Mouse (Mus musculus) neural tube, embryonic 11.5 days (tissue): Measurements from ENCODE around the gene Abtb2. TPM values are rescaled to one million over a fixed set of nuclear protein-coding genes. Genes with fewer than 3 reads are reported as not detected.

ENCODE experiments used
- ATAC-seq: fragments of 200-750 bp; cut with Nextera tagmentation; 2 replicates; pipeline ENCODE4 v1.8.0; 2017; ENCODE audit warnings: moderate number of reproducible peaks, mild to moderate bottlenecking, moderate TSS enrichment, moderate library complexity; ENCODE audit not compliant: insufficient read depth, low FRiP score, low TSS enrichment
- DNase-seq: peaks from one replicate; pipeline ENCODE4 v3.0.0-alpha.2; 2015; ENCODE audit warnings: low spot score
- H3K27ac ChIP-seq: fragments of 300-500 bp; sonication (generic); 2 replicates; pipeline ENCODE4 v1.5.1; 2014; ENCODE audit warnings: low read depth, mild to moderate bottlenecking, low read length
- H3K27me3 ChIP-seq: fragments of 300-500 bp; sonication (generic); 2 replicates; pipeline ENCODE4 v1.6.1; 2014; ENCODE audit warnings: mild to moderate bottlenecking, low read length, mixed read lengths; ENCODE audit not compliant: control insufficient read depth, insufficient read depth
- H3K36me3 ChIP-seq: fragments of 300-500 bp; sonication (generic); 2 replicates; pipeline ENCODE4 v1.6.1; 2014; ENCODE audit warnings: mild to moderate bottlenecking, low read length, moderate library complexity, mixed read lengths; ENCODE audit not compliant: control insufficient read depth, insufficient read depth
- H3K4me1 ChIP-seq: fragments of 300-500 bp; sonication (generic); 2 replicates; pipeline ENCODE4 v1.6.1; 2014; ENCODE audit warnings: low read length, mixed read lengths; ENCODE audit not compliant: control insufficient read depth, insufficient read depth
- H3K4me2 ChIP-seq: fragments of 300-500 bp; sonication (generic); 2 replicates; pipeline ENCODE4 v1.6.1; 2014; ENCODE audit warnings: low read depth, mild to moderate bottlenecking, moderate library complexity
- H3K4me3 ChIP-seq: fragments of 300-500 bp; sonication (generic); 2 replicates; pipeline ENCODE4 v1.5.1; 2014; ENCODE audit warnings: low read depth, low read length
- H3K9ac ChIP-seq: fragments of 300-500 bp; sonication (generic); 2 replicates; pipeline ENCODE4 v1.6.1; 2014; ENCODE audit warnings: mild to moderate bottlenecking, low read length
- H3K9me3 ChIP-seq: fragments of 300-500 bp; sonication (generic); 2 replicates; pipeline ENCODE4 v1.6.1; 2016; ENCODE audit warnings: low read length; ENCODE audit not compliant: control insufficient read depth
- WGBS: fragments of 180-500 bp; shearing (Covaris S2); extraction: QIAGEN DNeasy Blood & Tissue Kit; methylation state at CpG from one replicate; pipeline ENCODE4 v1.1.7; 2014; 5-methylcytosine and 5-hydroxymethylcytosine counted together
- polyA plus RNA-seq: library from polyadenylated mRNA; unstranded; fragments of >200 nt; fragmentation: Nextera tagmentation; extraction: Ambion mirVana; gene quantifications from 2 replicates; pipeline ENCODE4 v1.2.1, GENCODE M21; 2014

Gene Abtb2
- polyA plus RNA-seq, 1 experiment from 2014 or later, result 15.6 TPM

GRCm38 (mm10) chr2:103718594-103719291 lies 152.6 kb downstream of the Abtb2 start:
- H3K4me1 ChIP-seq, result no peaks in the 10 kb centered on the region

GRCm38 (mm10) chr2:103719292-103719646 lies 153.2 kb downstream of the Abtb2 start:
- 96% methylated on average over 7 of the region's 7 CpGs for WGBS
- peak; percentile 46; the same call in 1 of the 2 replicates for ATAC-seq
- DNase-seq, result no peak
- peaks cover 8% of the 10 kb centered on the region for H3K36me3 ChIP-seq
- H3K4me3 ChIP-seq, result no peak overlapping the region
- H3K9me3 ChIP-seq, result no peaks in the 10 kb centered on the region
- H3K9ac ChIP-seq, result no peak overlapping the region
- H3K27me3 ChIP-seq, result no peaks in the 10 kb centered on the region
- H3K27ac ChIP-seq, result no peak overlapping the region
- H3K4me2 ChIP-seq, result no peak overlapping the region
- H3K4me1 ChIP-seq, result no peaks in the 10 kb centered on the region

More at GRCm38 (mm10) chr2:103718594-103719291, 152.6 kb downstream of the Abtb2 start:
- no peak overlapping the region for H3K4me2 ChIP-seq
- ATAC-seq, result peak; percentile 61; the same call in 1 of the 2 replicates
- peak; percentile 83 for DNase-seq
- WGBS, result 65% methylated on average over 8 of the region's 8 CpGs
- peaks cover 6% of the 10 kb centered on the region for H3K36me3 ChIP-seq
- H3K4me3 ChIP-seq, result no peak overlapping the region
- H3K9ac ChIP-seq, result no peak overlapping the region
- no peaks in the 10 kb centered on the region for H3K9me3 ChIP-seq
- H3K27ac ChIP-seq, result no peak overlapping the region
- H3K27me3 ChIP-seq, result no peaks in the 10 kb centered on the region

- no peak overlapping the region for H3K27ac ChIP-seq
- H3K27me3 ChIP-seq, result no peaks in the 10 kb centered on the region
- ATAC-seq (no peak), DNase-seq (no peak)
- no peak overlapping the region for H3K4me3 ChIP-seq
- no peak overlapping the region for H3K4me2 ChIP-seq
- H3K9me3 ChIP-seq, result no peaks in the 10 kb centered on the region
- WGBS, result 78% methylated on average over 2 of the region's 2 CpGs
- peaks cover 7% of the 10 kb centered on the region for H3K36me3 ChIP-seq
- H3K9ac ChIP-seq, result no peak overlapping the region
- H3K4me1 ChIP-seq, result no peaks in the 10 kb centered on the region
These were observed 158.4 kb downstream of the Abtb2 start for GRCm38 (mm10) chr2:103724521-103724920.

GRCm38 (mm10) chr2:103728027-103728540 lies 162.0 kb downstream of the Abtb2 start:
- H3K36me3 ChIP-seq, result peaks cover 7% of the 10 kb centered on the region
- H3K4me1 ChIP-seq, result no peaks in the 10 kb centered on the region
- DNase-seq, result no peak

GRCm38 (mm10) chr2:103730999-103731398 lies 164.9 kb downstream of the Abtb2 start:
- DNase-seq (no peak), ATAC-seq (no peak)
- no peak overlapping the region for H3K27ac ChIP-seq
- 90% methylated on average over 8 of the region's 8 CpGs for WGBS
- H3K4me2 ChIP-seq, result no peak overlapping the region
- peaks cover 5% of the 10 kb centered on the region for H3K36me3 ChIP-seq
- no peaks in the 10 kb centered on the region for H3K27me3 ChIP-seq
- no peak overlapping the region for H3K9ac ChIP-seq
- H3K9me3 ChIP-seq, result no peaks in the 10 kb centered on the region
- no peaks in the 10 kb centered on the region for H3K4me1 ChIP-seq
- no peak overlapping the region for H3K4me3 ChIP-seq

More at GRCm38 (mm10) chr2:103728027-103728540, 162.0 kb downstream of the Abtb2 start:
- H3K9me3 ChIP-seq, result no peaks in the 10 kb centered on the region
- no peak overlapping the region for H3K9ac ChIP-seq
- H3K27ac ChIP-seq, result no peak overlapping the region
- H3K4me3 ChIP-seq, result no peak overlapping the region
- H3K4me2 ChIP-seq, result no peak overlapping the region
- no peaks in the 10 kb centered on the region for H3K27me3 ChIP-seq
- no peak for ATAC-seq
- WGBS, result 88% methylated on average over 12 of the region's 12 CpGs

- Histone ChIP-seq H3K4me1 (no peaks in the 10 kb centered on the region), H3K27me3 (no peaks in the 10 kb centered on the region), H3K27ac (no peak overlapping the region), H3K4me3 (no peak overlapping the region), H3K36me3 (peaks cover 5% of the 10 kb centered on the region), H3K4me2 (no peak overlapping the region), H3K9ac (no peak overlapping the region), H3K9me3 (no peaks in the 10 kb centered on the region)
- DNase-seq, result no peak
- no peak for ATAC-seq
- 97% methylated on average over 6 of the region's 6 CpGs for WGBS
These were observed 165.3 kb downstream of the Abtb2 start for GRCm38 (mm10) chr2:103731423-103731822.

- Histone ChIP-seq H3K27ac (no peak overlapping the region), H3K27me3 (no peaks in the 10 kb centered on the region), H3K36me3 (peaks cover 4% of the 10 kb centered on the region), H3K4me2 (no peak overlapping the region), H3K4me1 (no peaks in the 10 kb centered on the region), H3K9me3 (no peaks in the 10 kb centered on the region), H3K9ac (no peak overlapping the region), H3K4me3 (no peak overlapping the region)
- no peak for ATAC-seq
- WGBS, result 98% methylated on average over 6 of the region's 6 CpGs
- no peak for DNase-seq
These were observed 176.7 kb downstream of the Abtb2 start for GRCm38 (mm10) chr2:103742821-103743220.

- no peak for DNase-seq
- Histone ChIP-seq H3K27me3 (no peaks in the 10 kb centered on the region), H3K9ac (no peak overlapping the region), H3K4me1 (no peaks in the 10 kb centered on the region), H3K27ac (no peak overlapping the region), H3K4me3 (no peak overlapping the region), H3K4me2 (no peak overlapping the region), H3K36me3 (peaks cover 4% of the 10 kb centered on the region), H3K9me3 (no peaks in the 10 kb centered on the region)
- 89% methylated on average over 2 of the region's 2 CpGs for WGBS
- ATAC-seq, result no peak
These were observed 177.4 kb downstream of the Abtb2 start for GRCm38 (mm10) chr2:103743536-103743935.

GRCm38 (mm10) chr2:103743988-103744387 lies 177.9 kb downstream of the Abtb2 start:
- DNase-seq (peak; percentile 75), ATAC-seq (no peak)
- 87% methylated on average over 7 of the region's 7 CpGs for WGBS
- H3K9ac ChIP-seq, result no peak overlapping the region
- no peak overlapping the region for H3K27ac ChIP-seq
- H3K4me1 ChIP-seq, result no peaks in the 10 kb centered on the region
- no peaks in the 10 kb centered on the region for H3K27me3 ChIP-seq
- H3K9me3 ChIP-seq, result no peaks in the 10 kb centered on the region
- H3K4me2 ChIP-seq, result no peak overlapping the region
- peaks cover 4% of the 10 kb centered on the region for H3K36me3 ChIP-seq
- H3K4me3 ChIP-seq, result no peak overlapping the region
